Mouse (Mus musculus) cerebellum, adult 2 months (tissue): ENCODE data around the gene Olfr1392. TPM values are rescaled to one million over a fixed set of nuclear protein-coding genes. Genes with fewer than 3 reads are reported as not detected.
"Not testable (repeated sequence)": the region's sequence is repeated elsewhere in the genome, so short reads cannot be mapped to it uniquely, and the experiment has no call there.

Experiments
- DNase-seq, 2 experiments: peaks; one replicate each; pipeline ENCODE4 v3.0.0; 2021
- H3K27ac ChIP-seq: fragments of 200-500 bp; 2 replicates; pipeline ENCODE4 v1.5.1; 2012; ENCODE audit warnings: low read length, control low read depth, inconsistent platforms; ENCODE audit not compliant: insufficient read depth
- H3K27me3 ChIP-seq: fragments of 200-500 bp; 2 replicates; pipeline ENCODE4 v1.6.1; 2012; ENCODE audit warnings: inconsistent platforms, mild to moderate bottlenecking, low read length, moderate library complexity; ENCODE audit not compliant: control insufficient read depth, insufficient read depth
- H3K4me1 ChIP-seq: fragments of 200-500 bp; 2 replicates; pipeline ENCODE4 v1.6.1; 2011; ENCODE audit warnings: low read length; ENCODE audit not compliant: control insufficient read depth, insufficient read depth
- H3K4me3 ChIP-seq: fragments of 200-500 bp; replicated peaks from 2 replicates; pipeline ENCODE3; 2011; ENCODE audit warnings: mild to moderate bottlenecking, low read depth, low read length, control low read depth; ENCODE audit not compliant: insufficient read depth
- CTCF ChIP-seq: fragments of 200-500 bp; IDR thresholded peaks from 2 replicates; pipeline ENCODE4 v1.5.1; 2011; ENCODE audit warnings: low read depth, mild to moderate bottlenecking, control low read depth, low read length, moderate library complexity, borderline replicate concordance; ENCODE audit not compliant: insufficient read depth
- POLR2A ChIP-seq: fragments of 200-500 bp; IDR thresholded peaks from 2 replicates; pipeline ENCODE4 v1.6.1; 2011; ENCODE audit warnings: low read length, control low read depth, borderline replicate concordance; ENCODE audit not compliant: insufficient read depth
- WGBS: fragments of 180-500 bp; shearing (Covaris S2); methylation state at CpG from one replicate; pipeline ENCODE4 v1.1.7; 2018; 5-methylcytosine and 5-hydroxymethylcytosine counted together
- polyA plus RNA-seq: library from polyadenylated mRNA; depleted of rRNA; stranded (reverse); fragments of >200 nt; gene quantifications from 2 replicates; pipeline ENCODE4 v1.2.3, GENCODE M21; 2012; rRNA removed

Olfr1392 gene
- 0.08 and 0.15 TPM in 2 replicates for polyA plus RNA-seq

GRCm38 (mm10) chr11:49284982-49285381 is at the start of gene Olfr1392:
Olfr1392 (plus strand) TSS chr11:49285282.
- H3K4me3 ChIP-seq, H3K27me3 ChIP-seq, H3K27ac ChIP-seq, DNase-seq, H3K4me1 ChIP-seq: not testable (repeated sequence)
- WGBS, result 47% methylated on average over 1 of the region's 1 CpGs

- H3K27ac ChIP-seq, result no peak overlapping the region
- no peaks in the 10 kb centered on the region for H3K27me3 ChIP-seq
- 63% methylated on average over 3 of the region's 3 CpGs for WGBS
- TF ChIP-seq CTCF (no peak), POLR2A (no peak)
- H3K4me1 ChIP-seq, result no peaks in the 10 kb centered on the region
- no peak overlapping the region for H3K4me3 ChIP-seq
- no peak for DNase-seq
Measured at GRCm38 (mm10) chr11:49235459-49236207, 49.4 kb upstream of the Olfr1392 start.

- no peak for DNase-seq
- 70% methylated on average over 1 of the region's 1 CpGs for WGBS
- no peaks in the 10 kb centered on the region for H3K27me3 ChIP-seq
Measured at GRCm38 (mm10) chr11:49236891-49237290, 48.2 kb upstream of the Olfr1392 start.

DNA sequence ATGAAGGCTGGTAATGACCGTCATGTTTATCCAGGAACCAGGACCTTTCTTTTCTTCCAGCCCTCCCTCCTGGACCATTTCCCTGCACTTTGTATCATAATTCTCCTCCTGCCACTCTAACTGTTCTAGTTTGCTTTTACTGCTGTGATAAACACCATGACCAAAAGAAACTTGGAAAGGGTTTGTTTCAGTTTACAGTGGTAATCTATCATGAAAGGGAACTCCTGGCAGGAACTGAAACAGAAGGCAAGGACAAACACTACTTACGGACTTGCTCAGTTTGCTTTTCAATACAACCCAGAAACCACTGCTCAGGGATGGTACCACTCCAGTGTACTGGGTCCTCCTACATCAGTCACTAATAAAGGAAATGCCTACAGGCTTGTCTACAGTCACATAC is 47.5 kb upstream of the Olfr1392 start:
- 84% methylated on average over 2 of the region's 2 CpGs for WGBS
- H3K27ac ChIP-seq, result no peak overlapping the region
- no peak for TF ChIP-seq POLR2A
- TF ChIP-seq CTCF, result no peak
- DNase-seq, result no peak
- H3K27me3 ChIP-seq, result no peaks in the 10 kb centered on the region
- H3K4me1 ChIP-seq, result no peaks in the 10 kb centered on the region
- H3K4me3 ChIP-seq, result no peak overlapping the region

More at GRCm38 (mm10) chr11:49236891-49237290, 48.2 kb upstream of the Olfr1392 start:
- no peaks in the 10 kb centered on the region for H3K4me1 ChIP-seq
- H3K4me3 ChIP-seq, result no peak overlapping the region
- no peak overlapping the region for H3K27ac ChIP-seq
- TF ChIP-seq CTCF (no peak), POLR2A (no peak)

DNA sequence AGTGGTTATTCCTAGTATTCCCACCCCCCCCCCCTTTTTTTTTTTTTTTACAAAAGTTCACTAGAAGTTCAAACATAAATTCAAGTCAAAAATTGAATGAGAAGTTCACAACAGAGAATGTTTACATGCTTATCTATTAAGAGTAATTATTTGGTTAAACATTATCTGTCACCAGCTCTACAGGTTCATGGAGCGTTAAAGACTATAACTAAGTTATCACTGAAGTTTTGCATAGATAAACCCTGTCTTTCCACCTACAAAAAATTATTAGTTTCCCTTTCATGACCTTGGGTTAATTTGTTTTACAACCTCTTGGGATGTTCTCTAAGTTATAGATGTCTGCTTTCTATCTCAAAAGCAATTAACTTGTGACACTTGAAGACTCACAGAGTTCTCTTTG is 44.8 kb upstream of the Olfr1392 start:
- peaks cover 4% of the 10 kb centered on the region; the same call in 1 of the 2 replicates for H3K4me1 ChIP-seq
- no peak overlapping the region for H3K27ac ChIP-seq
- H3K27me3 ChIP-seq, result no peaks in the 10 kb centered on the region
- TF ChIP-seq POLR2A (no peak), CTCF (no peak)
- H3K4me3 ChIP-seq, result no peak overlapping the region
- 92% methylated on average over 1 of the region's 1 CpGs for WGBS
- DNase-seq, result no peak

DNA sequence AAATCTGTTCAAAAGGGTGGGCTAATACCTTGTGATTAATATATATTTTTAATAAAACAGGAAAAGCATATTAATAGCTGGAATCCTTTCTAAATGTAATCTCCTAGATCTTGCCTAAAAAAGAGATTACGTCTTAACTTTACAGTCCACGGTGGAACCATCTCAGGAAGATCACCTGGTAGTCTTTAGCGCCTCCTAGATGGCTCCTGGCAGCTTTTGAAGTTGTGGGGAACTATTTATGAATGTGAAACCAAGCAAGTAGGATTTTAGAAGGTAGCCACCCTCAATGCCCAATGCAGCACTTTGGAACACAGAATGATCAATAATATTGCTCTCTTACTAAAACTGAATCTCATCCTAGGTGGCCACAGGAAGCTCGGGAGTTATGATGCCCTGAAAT is 44.2 kb upstream of the Olfr1392 start:
- Histone ChIP-seq H3K4me3 (no peak overlapping the region), H3K27me3 (no peaks in the 10 kb centered on the region), H3K4me1 (peaks cover 4% of the 10 kb centered on the region; the same call in 1 of the 2 replicates), H3K27ac (no peak overlapping the region)
- TF ChIP-seq CTCF (no peak), POLR2A (no peak)
- DNase-seq, result no peak
- 84% methylated on average over 4 of the region's 4 CpGs for WGBS

DNA sequence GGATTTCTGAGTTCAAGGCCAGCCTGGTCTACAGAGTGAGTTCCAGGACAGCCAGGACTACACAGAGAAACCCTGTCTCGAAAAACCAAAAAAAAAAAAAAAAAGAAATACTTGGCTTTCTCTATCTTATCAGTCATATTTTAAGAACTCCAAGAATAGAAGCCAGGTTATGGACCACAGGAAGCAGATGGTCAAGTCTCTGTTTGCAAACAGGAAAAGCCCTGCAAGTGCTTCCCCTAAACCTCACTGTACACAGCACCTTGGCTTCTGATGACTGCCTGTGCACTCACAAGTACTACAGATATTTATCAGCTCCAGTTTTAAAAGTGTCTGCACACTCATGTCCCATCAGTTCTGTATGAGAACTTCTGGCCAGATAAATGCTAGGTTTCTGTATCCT is 43.6 kb upstream of the Olfr1392 start:
- Histone ChIP-seq H3K4me1 (peaks cover 4% of the 10 kb centered on the region; the same call in 1 of the 2 replicates), H3K4me3 (no peak overlapping the region), H3K27ac (no peak overlapping the region), H3K27me3 (no peaks in the 10 kb centered on the region)
- WGBS, result 64% methylated on average over 1 of the region's 1 CpGs
- no peak for DNase-seq
- TF ChIP-seq POLR2A (no peak), CTCF (no peak)

GRCm38 (mm10) chr11:49242944-49243626 is 42.0 kb upstream of the Olfr1392 start:
- Histone ChIP-seq H3K27me3 (no peaks in the 10 kb centered on the region), H3K27ac (peak overlapping the region; percentile 50; the same call in 1 of the 2 replicates), H3K4me1 (peaks cover 4% of the 10 kb centered on the region; the same call in 1 of the 2 replicates), H3K4me3 (peak overlapping the region; percentile 74)
- DNase-seq, result no peak
- TF ChIP-seq CTCF (no peak), POLR2A (no peak)
- WGBS, result 21% methylated on average over 11 of the region's 11 CpGs
